Mouse (Mus musculus): ENCODE measurements at regions not wholly inside any gene's neighbourhood (a gene's known extent, or its start where the extent isn't known, plus 50 kb on each side); places are given as distances from the start of the nearest gene placed in this dataset.
"Not testable (repeated sequence)": the region's sequence is repeated elsewhere in the genome, so short reads cannot be mapped to it uniquely, and the experiment has no call there.

DNA sequence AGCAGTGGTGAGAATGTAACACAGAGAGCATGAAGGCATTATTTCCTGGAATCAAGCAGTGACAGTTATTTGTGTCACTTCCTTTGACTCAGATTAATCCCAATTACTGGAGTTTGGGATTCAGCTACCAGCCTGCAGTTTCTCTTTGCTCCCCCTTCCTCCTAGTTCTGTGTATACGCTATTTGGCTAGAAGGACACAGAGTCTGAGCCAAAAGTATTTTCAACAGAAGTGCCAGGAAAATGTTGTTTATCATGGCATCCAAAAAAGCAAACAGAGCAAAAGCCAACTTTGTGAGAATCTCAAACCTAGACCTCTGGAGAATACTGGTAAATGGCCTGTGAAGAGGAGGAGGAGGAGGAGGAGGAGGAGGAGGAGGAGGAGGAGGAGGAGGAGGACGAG lies 600.4 kb downstream of the Crisp4 start:
- no peak overlapping the region for H3K4me3 ChIP-seq (ENCODE audit: insufficient read depth, low read depth, low read length)
- DNase-seq, result no peak
- no peaks in the 10 kb centered on the region for H3K36me3 ChIP-seq (ENCODE audit: control insufficient read depth, insufficient read depth, low read length)
- no peaks in the 10 kb centered on the region; the same call in 1 of the 2 replicates for H3K27me3 ChIP-seq (replicated peaks; ENCODE audit: control insufficient read depth, insufficient read depth, low read length)
- H3K27ac ChIP-seq (ENCODE audit: insufficient read depth, low read depth, low read length), result no peak overlapping the region
- 74% methylated on average over 1 of the region's 2 CpGs for WGBS
- TF ChIP-seq POLR2A (IDR thresholded peaks at IDR 0.05; ENCODE audit: low read depth, low read length) (no peak), CTCF (conservative IDR thresholded peaks at IDR 0.05; ENCODE audit: insufficient read depth, insufficient read length, low read depth, low read length) (no peak)
- no peaks in the 10 kb centered on the region for H3K4me1 ChIP-seq (ENCODE audit: control insufficient read depth, insufficient read depth, low read length)

DNA sequence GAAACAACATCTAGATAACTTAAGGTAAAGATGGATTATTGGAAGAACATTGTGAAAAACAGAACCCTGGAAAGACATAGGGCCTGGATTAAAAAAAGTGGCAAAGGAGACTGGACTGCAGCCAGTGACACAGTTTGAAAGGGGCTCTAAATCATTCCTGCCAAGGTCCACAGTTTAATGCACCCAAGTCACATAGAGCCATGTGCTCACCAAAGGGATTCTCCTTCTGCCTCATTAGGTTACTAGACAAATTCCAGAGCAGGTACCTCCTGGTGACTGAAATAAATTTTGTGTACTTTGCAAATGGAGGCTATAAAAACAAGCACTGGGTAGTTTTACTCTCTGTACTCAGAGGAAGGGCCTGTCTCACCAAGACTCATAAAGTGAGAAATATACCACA lies 607.5 kb downstream of the Crisp4 start:
- no peaks in the 10 kb centered on the region for H3K27me3 ChIP-seq (replicated peaks; ENCODE audit: control insufficient read depth, insufficient read depth, low read length)
- no peaks in the 10 kb centered on the region for H3K4me1 ChIP-seq (ENCODE audit: control insufficient read depth, insufficient read depth, low read length)
- TF ChIP-seq CTCF (conservative IDR thresholded peaks at IDR 0.05; ENCODE audit: insufficient read depth, insufficient read length, low read depth, low read length) (no peak), POLR2A (IDR thresholded peaks at IDR 0.05; ENCODE audit: low read depth, low read length) (no peak)
- H3K36me3 ChIP-seq (ENCODE audit: control insufficient read depth, insufficient read depth, low read length), result no peaks in the 10 kb centered on the region
- DNase-seq, result no peak
- H3K27ac ChIP-seq (ENCODE audit: insufficient read depth, low read depth, low read length), result no peak overlapping the region
- no peak overlapping the region for H3K4me3 ChIP-seq (ENCODE audit: insufficient read depth, low read depth, low read length)

DNA sequence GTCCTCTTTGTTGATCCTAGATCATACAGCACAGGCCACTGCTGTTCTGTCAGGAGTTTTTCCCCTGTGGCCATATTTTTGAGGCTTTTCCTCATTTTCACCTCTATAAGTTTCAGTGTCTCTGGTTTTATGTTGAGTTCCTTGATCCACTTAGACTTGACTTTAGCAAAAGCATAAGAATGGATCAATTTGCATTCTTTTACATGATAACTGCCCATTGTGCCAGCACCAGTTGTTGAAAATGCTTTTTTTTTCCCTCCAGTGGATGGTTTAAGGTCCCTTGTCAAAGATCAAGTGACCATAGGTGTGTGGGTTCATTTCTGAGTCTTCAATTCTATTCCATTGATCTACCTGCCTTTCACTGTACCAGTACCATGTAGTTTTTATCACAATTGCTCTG lies 614.4 kb downstream of the Crisp4 start:
- H3K4me1 ChIP-seq (ENCODE audit: control insufficient read depth, insufficient read depth, low read length); H3K36me3 ChIP-seq (ENCODE audit: control insufficient read depth, insufficient read depth, low read length); H3K27ac ChIP-seq (ENCODE audit: insufficient read depth, low read depth, low read length); H3K4me3 ChIP-seq (ENCODE audit: insufficient read depth, low read depth, low read length); DNase-seq; H3K27me3 ChIP-seq (replicated peaks; ENCODE audit: control insufficient read depth, insufficient read depth, low read length): not testable (repeated sequence)

DNA sequence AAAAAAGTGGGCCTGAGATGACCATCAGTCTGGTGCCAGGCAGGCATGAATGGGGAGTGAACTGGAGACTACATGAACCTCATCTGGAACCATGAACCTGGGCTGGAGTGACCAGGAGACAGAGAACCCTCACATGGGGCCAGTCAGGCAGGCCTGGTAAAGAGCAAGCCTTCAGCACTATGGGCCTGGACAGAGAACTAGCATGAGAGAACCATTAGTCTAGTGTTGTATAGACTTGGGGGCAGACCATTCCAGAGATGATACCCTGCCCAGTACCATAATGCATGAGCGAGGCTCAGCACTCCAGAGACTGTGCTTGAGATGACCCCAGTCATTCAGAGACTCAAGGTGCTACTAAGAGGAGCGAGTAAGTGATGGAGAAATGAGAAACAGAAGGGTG lies 625.6 kb downstream of the Crisp4 start:
- Histone ChIP-seq H3K27me3 (replicated peaks; ENCODE audit: control insufficient read depth, insufficient read depth, low read length) (no peaks in the 10 kb centered on the region), H3K36me3 (ENCODE audit: control insufficient read depth, insufficient read depth, low read length) (no peaks in the 10 kb centered on the region), H3K4me1 (ENCODE audit: control insufficient read depth, insufficient read depth, low read length) (no peaks in the 10 kb centered on the region), H3K27ac (ENCODE audit: insufficient read depth, low read depth, low read length) (no peak overlapping the region), H3K4me3 (ENCODE audit: insufficient read depth, low read depth, low read length) (no peak overlapping the region)
- TF ChIP-seq POLR2A (IDR thresholded peaks at IDR 0.05; ENCODE audit: low read depth, low read length), result no peak
- no peak for TF ChIP-seq CTCF (conservative IDR thresholded peaks at IDR 0.05; ENCODE audit: insufficient read depth, insufficient read length, low read depth, low read length)
- WGBS, result 79% methylated on average over 2 of the region's 2 CpGs
- no peak for DNase-seq

DNA sequence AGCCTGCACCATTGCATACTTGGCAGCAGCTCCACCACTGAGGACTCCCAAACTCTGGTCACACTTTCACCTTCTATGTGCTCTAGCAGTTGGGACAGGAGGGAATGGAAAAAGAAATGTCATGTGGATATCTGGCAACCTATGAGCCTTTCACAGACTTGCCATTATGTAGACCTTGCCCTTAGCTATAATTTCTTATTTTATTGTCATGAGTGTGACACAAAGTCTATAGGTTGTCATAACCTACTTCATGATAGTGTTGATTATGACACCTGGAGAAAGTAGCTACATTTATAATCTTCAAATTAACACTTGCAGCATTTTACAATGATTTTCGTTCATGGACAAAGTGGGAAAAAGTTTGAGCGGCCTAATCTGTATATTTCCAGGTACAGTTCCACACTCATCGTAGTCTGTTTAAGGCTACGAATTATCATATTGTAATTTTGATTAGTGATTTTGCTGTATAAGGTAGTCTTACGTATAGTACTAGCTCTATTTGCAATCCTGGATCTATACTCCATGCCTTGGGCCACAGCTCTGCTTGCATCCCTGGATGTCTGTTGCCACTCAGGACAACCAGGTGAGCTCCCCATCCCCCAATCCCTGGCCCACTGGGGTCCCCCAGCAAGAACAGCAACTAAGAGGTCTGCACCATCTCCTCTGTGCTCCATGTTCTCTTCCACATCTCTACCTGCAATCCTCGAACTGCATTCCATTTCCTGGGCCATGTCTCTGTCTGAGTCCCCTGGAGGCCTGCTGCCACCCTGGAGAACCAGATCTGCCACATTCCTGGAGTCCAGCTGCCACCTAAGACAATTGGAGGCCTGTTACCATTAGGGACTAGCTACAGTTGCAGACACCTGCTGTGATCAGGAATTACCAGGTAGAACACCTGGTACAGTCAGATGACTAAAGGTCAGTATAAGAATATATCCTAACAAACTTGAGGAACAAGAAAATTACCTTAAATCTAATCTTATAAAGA lies 639.3 kb downstream of the Crisp4 start:
- TF ChIP-seq POLR2A (IDR thresholded peaks at IDR 0.05; ENCODE audit: low read depth, low read length) (no peak), CTCF (conservative IDR thresholded peaks at IDR 0.05; ENCODE audit: insufficient read depth, insufficient read length, low read depth, low read length) (no peak)
- DNase-seq, result peak; percentile 16
- WGBS, result 84% methylated on average over 6 of the region's 6 CpGs
- no peak overlapping the region for H3K4me3 ChIP-seq (ENCODE audit: insufficient read depth, low read depth, low read length)
- H3K27me3 ChIP-seq (replicated peaks; ENCODE audit: control insufficient read depth, insufficient read depth, low read length), result no peaks in the 10 kb centered on the region
- no peak overlapping the region for H3K27ac ChIP-seq (ENCODE audit: insufficient read depth, low read depth, low read length)
- H3K4me1 ChIP-seq (ENCODE audit: control insufficient read depth, insufficient read depth, low read length), result no peaks in the 10 kb centered on the region
- H3K36me3 ChIP-seq (ENCODE audit: control insufficient read depth, insufficient read depth, low read length), result no peaks in the 10 kb centered on the region

DNA sequence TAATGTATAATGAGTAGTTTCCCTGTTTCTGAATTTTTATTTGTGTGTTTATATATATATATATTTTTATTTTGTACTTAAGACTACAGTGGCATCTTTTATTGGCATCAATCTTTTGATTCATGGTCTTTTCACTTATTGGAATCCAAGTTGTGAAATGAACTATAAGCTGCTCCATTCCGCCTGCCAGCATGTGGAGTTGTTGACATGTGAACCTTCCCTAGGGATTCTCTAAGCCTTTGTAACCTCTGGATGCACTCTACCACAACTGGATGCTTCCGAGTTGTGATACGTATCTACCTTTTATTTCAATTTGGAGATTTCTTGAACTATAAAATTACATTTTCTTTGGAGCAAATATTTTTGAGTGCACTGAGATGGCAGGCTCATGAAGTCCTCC lies 652.1 kb downstream of the Crisp4 start:
- 78% methylated on average over 3 of the region's 3 CpGs for WGBS
- H3K27ac ChIP-seq (ENCODE audit: insufficient read depth, low read depth, low read length), result no peak overlapping the region
- DNase-seq, result no peak
- H3K4me1 ChIP-seq (ENCODE audit: control insufficient read depth, insufficient read depth, low read length), result no peaks in the 10 kb centered on the region; the same call in 1 of the 2 replicates
- TF ChIP-seq POLR2A (IDR thresholded peaks at IDR 0.05; ENCODE audit: low read depth, low read length) (no peak), CTCF (conservative IDR thresholded peaks at IDR 0.05; ENCODE audit: insufficient read depth, insufficient read length, low read depth, low read length) (no peak)
- H3K36me3 ChIP-seq (ENCODE audit: control insufficient read depth, insufficient read depth, low read length), result no peaks in the 10 kb centered on the region
- no peaks in the 10 kb centered on the region for H3K27me3 ChIP-seq (replicated peaks; ENCODE audit: control insufficient read depth, insufficient read depth, low read length)
- no peak overlapping the region for H3K4me3 ChIP-seq (ENCODE audit: insufficient read depth, low read depth, low read length)

DNA sequence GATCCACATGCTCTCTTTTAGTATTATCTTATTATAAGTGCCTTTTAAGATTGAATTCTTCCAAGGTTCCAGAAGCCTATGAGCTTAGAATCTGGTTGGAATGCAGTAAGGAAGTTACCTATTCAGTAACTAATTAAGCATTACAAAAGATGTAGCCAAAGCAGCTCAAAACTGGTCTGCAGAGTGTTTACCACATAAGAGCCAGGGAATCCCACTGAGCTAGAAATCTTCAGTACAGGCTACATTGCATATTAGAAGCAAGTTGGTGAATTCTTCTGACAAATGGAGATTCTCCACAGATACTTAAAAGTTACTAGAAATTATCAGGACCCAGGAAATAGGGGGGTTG lies 655.9 kb downstream of the Crisp4 start:
- not testable (repeated sequence) for H3K27ac ChIP-seq (ENCODE audit: insufficient read depth, low read depth, low read length); H3K36me3 ChIP-seq (ENCODE audit: control insufficient read depth, insufficient read depth, low read length); DNase-seq; H3K27me3 ChIP-seq (replicated peaks; ENCODE audit: control insufficient read depth, insufficient read depth, low read length); H3K4me1 ChIP-seq (ENCODE audit: control insufficient read depth, insufficient read depth, low read length); H3K4me3 ChIP-seq (ENCODE audit: insufficient read depth, low read depth, low read length)

DNA sequence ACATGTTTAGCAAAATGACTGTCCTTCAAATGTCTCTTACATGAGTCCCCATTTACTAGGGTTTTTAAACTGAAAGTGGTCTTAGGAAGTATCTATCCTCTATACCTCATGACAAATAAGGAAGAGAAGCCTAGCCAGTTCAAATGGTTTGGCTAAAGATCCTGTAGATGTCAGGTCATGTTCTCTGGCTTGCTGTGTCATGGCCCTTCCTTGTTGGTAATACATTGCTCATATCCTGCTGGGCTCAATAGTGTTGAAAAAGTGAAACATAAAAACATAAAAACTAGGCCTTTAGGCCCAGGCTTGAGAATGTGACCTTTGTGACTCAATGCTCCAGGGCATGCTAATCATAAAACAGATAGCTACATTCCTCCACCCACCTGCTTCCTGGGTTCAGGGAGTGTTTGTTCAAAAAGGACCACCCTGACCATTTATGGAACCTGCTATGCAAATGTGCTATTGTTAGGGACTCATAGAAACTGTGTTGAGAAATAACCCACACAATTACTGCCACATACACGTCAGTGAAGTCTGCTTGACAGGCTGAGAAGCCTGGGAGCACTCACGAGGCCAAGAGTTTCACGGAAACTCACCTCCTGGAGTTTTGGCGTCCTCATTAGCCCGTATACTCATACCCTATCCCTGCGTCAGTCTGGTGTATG lies 656.4 kb downstream of the Crisp4 start:
- 71% methylated on average over 6 of the region's 6 CpGs for WGBS
- not testable (repeated sequence) for H3K27me3 ChIP-seq (replicated peaks; ENCODE audit: control insufficient read depth, insufficient read depth, low read length); H3K36me3 ChIP-seq (ENCODE audit: control insufficient read depth, insufficient read depth, low read length); DNase-seq; H3K4me1 ChIP-seq (ENCODE audit: control insufficient read depth, insufficient read depth, low read length); H3K4me3 ChIP-seq (ENCODE audit: insufficient read depth, low read depth, low read length); H3K27ac ChIP-seq (ENCODE audit: insufficient read depth, low read depth, low read length)

Data from kidney, adult 2 months (tissue).